Mouse (Mus musculus): ENCODE results near the gene C1qtnf4. TPM values are rescaled to one million over a fixed set of nuclear protein-coding genes. Genes with fewer than 3 reads are reported as not detected.
"Not testable (repeated sequence)": the region's sequence is repeated elsewhere in the genome, so short reads cannot be mapped to it uniquely, and the experiment has no call there.

Gene C1qtnf4
- polyA plus RNA-seq, 1 experiment from 2014 or later = 4.9 TPM

- peaks cover 74% of the 10 kb centered on the region for H3K27me3 ChIP-seq (replicated peaks; ENCODE audit: low read depth, poor library complexity, severe bottlenecking)
Measured at GRCm38 (mm10) chr2:90889550-90890548, 4.2 kb downstream of the C1qtnf4 start.

GRCm38 (mm10) chr2:90893673-90894298, 8.1 kb downstream of the C1qtnf4 start:
- Histone ChIP-seq H3K36me3 (replicated peaks) (peaks cover 71% of the 10 kb centered on the region), H3K27ac (replicated peaks) (no peak overlapping the region; the same call in 1 of the 2 replicates), H3K4me1 (peaks cover 13% of the 10 kb centered on the region), H3K9me3 (no peaks in the 10 kb centered on the region), H3K27me3 (replicated peaks; ENCODE audit: low read depth, poor library complexity, severe bottlenecking) (peaks cover 35% of the 10 kb centered on the region), H3K4me3 (no peak overlapping the region)
- WGBS = 92% methylated on average over 6 of the region's 6 CpGs
- no peak for DNase-seq (ENCODE audit: low spot score)

More at GRCm38 (mm10) chr2:90889550-90890548, 4.2 kb downstream of the C1qtnf4 start:
- Histone ChIP-seq H3K36me3 (replicated peaks) (peaks cover 32% of the 10 kb centered on the region), H3K27ac (replicated peaks) (peak overlapping the region; percentile 70), H3K4me1 (peaks cover 37% of the 10 kb centered on the region), H3K4me3 (peak overlapping the region; percentile 59), H3K9me3 (no peaks in the 10 kb centered on the region)
- DNase-seq (ENCODE audit: low spot score) = peak; percentile 77
- WGBS = 5% methylated on average over 133 of the region's 133 CpGs

GRCm38 (mm10) chr2:90894299-90894677, 8.6 kb downstream of the C1qtnf4 start:
- WGBS = 90% methylated on average over 3 of the region's 3 CpGs
- peaks cover 30% of the 10 kb centered on the region for H3K27me3 ChIP-seq (replicated peaks; ENCODE audit: low read depth, poor library complexity, severe bottlenecking)
- H3K36me3 ChIP-seq (replicated peaks) = peaks cover 76% of the 10 kb centered on the region
- H3K9me3 ChIP-seq; DNase-seq (ENCODE audit: low spot score); H3K27ac ChIP-seq (replicated peaks); H3K4me3 ChIP-seq: not testable (repeated sequence)
- H3K4me1 ChIP-seq = peaks cover 12% of the 10 kb centered on the region

- Histone ChIP-seq H3K4me1 (peaks cover 23% of the 10 kb centered on the region), H3K36me3 (replicated peaks) (peaks cover 71% of the 10 kb centered on the region), H3K4me3 (peak overlapping the region; percentile 92), H3K27ac (replicated peaks) (no peak overlapping the region; the same call in 1 of the 2 replicates), H3K27me3 (replicated peaks; ENCODE audit: low read depth, poor library complexity, severe bottlenecking) (no peaks in the 10 kb centered on the region), H3K9me3 (no peaks in the 10 kb centered on the region)
- 89% methylated on average over 2 of the region's 2 CpGs for WGBS
- DNase-seq (ENCODE audit: low spot score) = no peak
Measured at GRCm38 (mm10) chr2:90903398-90903797, 17.7 kb downstream of the C1qtnf4 start.

- no peaks in the 10 kb centered on the region for H3K27me3 ChIP-seq (replicated peaks; ENCODE audit: low read depth, poor library complexity, severe bottlenecking)
- peak within 1 kb of the TSS; percentile 92 for H3K4me3 ChIP-seq
- H3K36me3 ChIP-seq (replicated peaks) = peaks cover 71% of the 10 kb centered on the region
- under 1% methylated on average over 43 of the region's 43 CpGs for WGBS
- H3K4me1 ChIP-seq = peaks cover 23% of the 10 kb centered on the region
- no peaks in the 10 kb centered on the region for H3K9me3 ChIP-seq
- DNase-seq (ENCODE audit: low spot score) = peak; percentile 94
- peak within 1 kb of the TSS; percentile 96 for H3K27ac ChIP-seq (replicated peaks)
Measured at GRCm38 (mm10) chr2:90904076-90904855, 18.6 kb downstream of the C1qtnf4 start, which contains the start of the genes Kbtbd4 and Ndufs3. Gene Kbtbd4, plus strand, starts transcription at chr2:90904740. Gene Ndufs3, minus strand, starts transcription at chr2:90904827.

- H3K4me3 ChIP-seq = peak overlapping the region; percentile 92
- WGBS = under 1% methylated on average over 21 of the region's 21 CpGs
- no peak for DNase-seq (ENCODE audit: low spot score)
- H3K4me1 ChIP-seq = peaks cover 23% of the 10 kb centered on the region
- H3K9me3 ChIP-seq = no peaks in the 10 kb centered on the region
- H3K27ac ChIP-seq (replicated peaks) = peak overlapping the region; percentile 96
- peaks cover 71% of the 10 kb centered on the region for H3K36me3 ChIP-seq (replicated peaks)
- no peaks in the 10 kb centered on the region for H3K27me3 ChIP-seq (replicated peaks; ENCODE audit: low read depth, poor library complexity, severe bottlenecking)
Measured at GRCm38 (mm10) chr2:90904856-90905224, 19.2 kb downstream of the C1qtnf4 start.

- no peak for DNase-seq (ENCODE audit: low spot score)
- H3K27ac ChIP-seq (replicated peaks) = no peak overlapping the region
- peaks cover 72% of the 10 kb centered on the region for H3K36me3 ChIP-seq (replicated peaks)
- WGBS = 98% methylated on average over 2 of the region's 2 CpGs
- no peak overlapping the region for H3K4me3 ChIP-seq
- H3K27me3 ChIP-seq (replicated peaks; ENCODE audit: low read depth, poor library complexity, severe bottlenecking) = no peaks in the 10 kb centered on the region
- H3K4me1 ChIP-seq = peaks cover 23% of the 10 kb centered on the region
- H3K9me3 ChIP-seq = no peaks in the 10 kb centered on the region
Measured at GRCm38 (mm10) chr2:90906721-90907120, 21.1 kb downstream of the C1qtnf4 start.

- Histone ChIP-seq H3K36me3 (replicated peaks) (peaks cover 93% of the 10 kb centered on the region), H3K27ac (replicated peaks) (no peak overlapping the region)
Measured at GRCm38 (mm10) chr2:90910861-90911260, 25.2 kb downstream of the C1qtnf4 start.

GRCm38 (mm10) chr2:90911668-90912067, 26.0 kb downstream of the C1qtnf4 start:
- H3K9me3 ChIP-seq = no peaks in the 10 kb centered on the region
- no peak overlapping the region for H3K27ac ChIP-seq (replicated peaks)
- H3K36me3 ChIP-seq (replicated peaks) = peaks cover 87% of the 10 kb centered on the region
- 90% methylated on average over 1 of the region's 1 CpGs for WGBS
- no peak overlapping the region for H3K4me3 ChIP-seq
- no peak for DNase-seq (ENCODE audit: low spot score)
- H3K4me1 ChIP-seq = peaks cover 14% of the 10 kb centered on the region
- no peaks in the 10 kb centered on the region for H3K27me3 ChIP-seq (replicated peaks; ENCODE audit: low read depth, poor library complexity, severe bottlenecking)

More at GRCm38 (mm10) chr2:90910861-90911260, 25.2 kb downstream of the C1qtnf4 start:
- no peak for DNase-seq (ENCODE audit: low spot score)
- Histone ChIP-seq H3K4me1 (peaks cover 10% of the 10 kb centered on the region), H3K9me3 (no peaks in the 10 kb centered on the region), H3K4me3 (no peak overlapping the region), H3K27me3 (replicated peaks; ENCODE audit: low read depth, poor library complexity, severe bottlenecking) (no peaks in the 10 kb centered on the region)
- 90% methylated on average over 1 of the region's 1 CpGs for WGBS

GRCm38 (mm10) chr2:90913671-90914070, 28.0 kb downstream of the C1qtnf4 start:
- no peak for DNase-seq (ENCODE audit: low spot score)
- Histone ChIP-seq H3K36me3 (replicated peaks) (peaks cover 67% of the 10 kb centered on the region), H3K27me3 (replicated peaks; ENCODE audit: low read depth, poor library complexity, severe bottlenecking) (no peaks in the 10 kb centered on the region), H3K9me3 (no peaks in the 10 kb centered on the region), H3K27ac (replicated peaks) (no peak overlapping the region), H3K4me1 (peaks cover 33% of the 10 kb centered on the region), H3K4me3 (no peak overlapping the region)
- 91% methylated on average over 2 of the region's 2 CpGs for WGBS

- H3K27me3 ChIP-seq (replicated peaks; ENCODE audit: low read depth, poor library complexity, severe bottlenecking) = no peaks in the 10 kb centered on the region
- H3K27ac ChIP-seq (replicated peaks) = no peak overlapping the region
- WGBS = 76% methylated on average over 1 of the region's 1 CpGs
- peaks cover 33% of the 10 kb centered on the region for H3K4me1 ChIP-seq
- no peak for DNase-seq (ENCODE audit: low spot score)
- peak overlapping the region; percentile 66; the same call in 1 of the 2 replicates for H3K4me3 ChIP-seq
- peaks cover 48% of the 10 kb centered on the region for H3K36me3 ChIP-seq (replicated peaks)
- no peaks in the 10 kb centered on the region for H3K9me3 ChIP-seq
Measured at GRCm38 (mm10) chr2:90915516-90915915, 29.9 kb downstream of the C1qtnf4 start.

Measured in embryonic facial prominence, embryonic 10.5 days (tissue).